Mouse (Mus musculus): ENCODE results near the gene Arsb.
A peak's percentile ranks its signal among the peaks of the same experiment; 100 is the strongest.

The Arsb gene

GRCm38 (mm10) chr13:93846831-93847518 lies 75.5 kb downstream of the Arsb start:
- DNase-seq (ENCODE audit: low spot score), result peak; percentile 33

GRCm38 (mm10) chr13:93847614-93848013 lies 76.2 kb downstream of the Arsb start:
- no peak for DNase-seq (ENCODE audit: low spot score)

- no peak for DNase-seq (ENCODE audit: low spot score)
Measured at GRCm38 (mm10) chr13:93848615-93849014, 77.2 kb downstream of the Arsb start.

- no peak for DNase-seq (ENCODE audit: low spot score)
Measured at GRCm38 (mm10) chr13:93849751-93850355, 78.4 kb downstream of the Arsb start.

- peak; percentile 32 for DNase-seq (ENCODE audit: low spot score)
Measured at GRCm38 (mm10) chr13:93850674-93851073, 79.2 kb downstream of the Arsb start.

- DNase-seq (ENCODE audit: low spot score), result no peak
Measured at GRCm38 (mm10) chr13:93852419-93853138, 81.1 kb downstream of the Arsb start.

GRCm38 (mm10) chr13:93853767-93854166 lies 82.3 kb downstream of the Arsb start:
- no peak for DNase-seq (ENCODE audit: low spot score)

GRCm38 (mm10) chr13:93854325-93854724 lies 82.9 kb downstream of the Arsb start:
- no peak for DNase-seq (ENCODE audit: low spot score)

- DNase-seq (ENCODE audit: low spot score), result no peak
Measured at GRCm38 (mm10) chr13:93854966-93855562, 83.6 kb downstream of the Arsb start.

GRCm38 (mm10) chr13:93855701-93856183 lies 84.3 kb downstream of the Arsb start:
- DNase-seq (ENCODE audit: low spot score), result peak; percentile 57

GRCm38 (mm10) chr13:93861211-93861610 lies 89.8 kb downstream of the Arsb start:
- no peak for DNase-seq (ENCODE audit: low spot score)

- DNase-seq (ENCODE audit: low spot score), result no peak
Measured at GRCm38 (mm10) chr13:93864066-93864740, 92.8 kb downstream of the Arsb start.

GRCm38 (mm10) chr13:93866638-93867037 lies 95.2 kb downstream of the Arsb start:
- DNase-seq (ENCODE audit: low spot score), result no peak

- DNase-seq (ENCODE audit: low spot score), result peak; percentile 32
Measured at GRCm38 (mm10) chr13:93871681-93872080, 100.3 kb downstream of the Arsb start.

GRCm38 (mm10) chr13:93872591-93872990 lies 101.2 kb downstream of the Arsb start:
- no peak for DNase-seq (ENCODE audit: low spot score)

- no peak for DNase-seq (ENCODE audit: low spot score)
Measured at GRCm38 (mm10) chr13:93877924-93878323, 106.5 kb downstream of the Arsb start.

GRCm38 (mm10) chr13:93879426-93879825 lies 108.0 kb downstream of the Arsb start:
- DNase-seq (ENCODE audit: low spot score), result no peak

GRCm38 (mm10) chr13:93882132-93882531 lies 110.7 kb downstream of the Arsb start:
- no peak for DNase-seq (ENCODE audit: low spot score)

GRCm38 (mm10) chr13:93886999-93887398 lies 115.6 kb downstream of the Arsb start:
- DNase-seq (ENCODE audit: low spot score), result no peak

GRCm38 (mm10) chr13:93888196-93888595 lies 116.8 kb downstream of the Arsb start:
- no peak for DNase-seq (ENCODE audit: low spot score)

- DNase-seq (ENCODE audit: low spot score), result no peak
Measured at GRCm38 (mm10) chr13:93888916-93889315, 117.5 kb downstream of the Arsb start.

- no peak for DNase-seq (ENCODE audit: low spot score)
Measured at GRCm38 (mm10) chr13:93889991-93890390, 118.6 kb downstream of the Arsb start.

All from ovary, postnatal 36 days (tissue).